Mouse (Mus musculus) CH12F3 (cell line): ENCODE data around the gene Gmpr.

ENCODE experiments used
- in situ Hi-C: fragments of 300-500 bp; cut with MboI; formaldehyde crosslinking; loops from 2 replicates; pipeline ENCODE4 v1.14.3; 2020; ENCODE audit warnings: low sequenced_read_pairs

Gmpr gene

GRCm38 (mm10) chr13:45538091-45538490, 30.8 kb downstream of the Gmpr start:
- in situ Hi-C loops = loop anchor here (25.0 kb wide), 1 partner anchor 1099 kb away; no protein-coding TSS in a partner anchor

GRCm38 (mm10) chr13:45538532-45539204, 31.4 kb downstream of the Gmpr start:
- in situ Hi-C loops = loop anchor here (25.0 kb wide), 1 partner anchor 1099 kb away; no protein-coding TSS in a partner anchor

DNA sequence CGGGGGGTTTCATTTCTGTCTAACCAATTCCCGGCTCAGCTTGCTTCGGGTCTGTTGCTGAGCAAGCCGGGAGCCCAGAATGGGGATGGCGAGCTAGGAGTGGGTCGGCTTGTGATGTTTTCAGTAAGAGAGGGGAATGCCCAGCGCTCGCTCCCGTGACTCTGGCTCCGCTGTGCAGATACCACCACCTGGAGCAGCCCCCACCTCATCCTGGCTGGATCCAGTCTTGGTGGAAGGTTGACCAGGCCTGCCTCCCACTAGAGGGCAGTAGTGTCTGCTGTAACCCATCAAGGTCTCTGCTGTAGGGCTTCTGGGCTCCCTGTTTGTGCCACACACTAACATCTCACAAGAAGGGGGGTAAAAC, 31.9 kb downstream of the Gmpr start:
- in situ Hi-C loops = loop anchor here (25.0 kb wide), 1 partner anchor 1098 kb away; no protein-coding TSS in a partner anchor

DNA sequence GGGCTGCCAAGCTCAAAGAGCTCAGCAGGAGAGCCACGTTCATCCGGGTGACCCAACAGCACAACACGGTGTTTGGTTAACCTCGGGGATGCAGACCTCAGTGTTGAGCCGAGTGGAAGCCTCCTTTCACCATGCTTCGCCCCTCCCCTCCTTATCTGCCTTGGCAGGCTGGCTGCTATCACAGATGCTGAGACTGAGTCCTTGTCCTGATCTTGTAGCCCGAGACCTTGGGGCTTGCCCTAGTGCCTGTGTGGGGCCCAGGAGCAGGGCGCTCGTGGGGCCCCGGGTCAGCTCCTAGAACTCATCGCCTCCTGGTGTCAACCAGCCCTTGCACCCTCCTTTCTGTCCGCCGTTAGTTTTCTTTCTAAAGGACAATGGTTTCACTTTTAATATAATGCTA, 38.7 kb downstream of the Gmpr start:
- in situ Hi-C loops = loop anchor here (10.0 to 25.0 kb wide), 2 partner anchors 709 to 1091 kb away; no protein-coding TSS in a partner anchor

- in situ Hi-C loops = loop anchor here (10.0 to 25.0 kb wide), 2 partner anchors 708 to 1090 kb away; no protein-coding TSS in a partner anchor
Measured at GRCm38 (mm10) chr13:45546946-45547345, 39.7 kb downstream of the Gmpr start.

GRCm38 (mm10) chr13:45547549-45547948, 40.3 kb downstream of the Gmpr start:
- in situ Hi-C loops = loop anchor here (10.0 to 25.0 kb wide), 2 partner anchors 707 to 1090 kb away; no protein-coding TSS in a partner anchor

DNA sequence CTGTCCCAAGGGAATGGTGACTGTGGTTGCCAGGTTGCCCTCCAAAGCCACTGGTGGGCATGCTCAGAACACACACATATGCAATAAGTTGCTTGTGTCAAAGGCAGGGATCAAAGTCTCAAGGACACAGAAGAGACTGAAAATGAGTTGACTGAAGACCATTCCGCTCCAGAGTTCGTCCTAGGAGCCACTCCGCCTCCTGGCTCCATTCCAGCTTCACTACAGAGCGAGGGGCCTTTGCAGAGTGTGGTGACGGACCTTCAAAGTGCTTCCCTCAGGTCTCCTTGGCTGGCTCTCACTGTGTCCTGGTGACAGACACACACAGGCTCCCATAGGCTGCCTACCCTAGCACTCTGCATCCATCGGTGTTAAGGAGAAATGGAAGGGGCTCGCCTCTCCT, 46.4 kb downstream of the Gmpr start:
- in situ Hi-C loops = no loop called here

- in situ Hi-C loops = no loop called here
Measured at GRCm38 (mm10) chr13:45558367-45558766, 51.1 kb downstream of the Gmpr start.

DNA sequence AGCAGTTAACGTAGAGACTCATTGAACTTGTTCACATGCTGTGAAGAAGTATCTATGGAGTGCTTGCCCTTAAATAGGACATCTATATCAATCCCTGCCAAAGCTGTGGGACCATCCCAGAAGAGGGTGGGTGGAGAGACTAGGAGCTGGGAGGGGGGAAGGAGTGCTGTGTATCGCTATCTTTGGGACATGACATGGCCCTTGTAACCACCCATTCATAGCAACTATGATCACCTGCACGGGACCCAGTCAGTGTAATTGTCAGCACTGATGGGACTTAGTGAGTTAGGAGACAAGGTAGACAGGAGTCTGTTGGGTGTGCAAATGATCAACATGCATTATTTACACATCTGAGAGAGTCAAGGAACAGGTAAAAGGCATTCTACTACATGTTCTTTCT, 52.0 kb downstream of the Gmpr start:
- in situ Hi-C loops = no loop called here

DNA sequence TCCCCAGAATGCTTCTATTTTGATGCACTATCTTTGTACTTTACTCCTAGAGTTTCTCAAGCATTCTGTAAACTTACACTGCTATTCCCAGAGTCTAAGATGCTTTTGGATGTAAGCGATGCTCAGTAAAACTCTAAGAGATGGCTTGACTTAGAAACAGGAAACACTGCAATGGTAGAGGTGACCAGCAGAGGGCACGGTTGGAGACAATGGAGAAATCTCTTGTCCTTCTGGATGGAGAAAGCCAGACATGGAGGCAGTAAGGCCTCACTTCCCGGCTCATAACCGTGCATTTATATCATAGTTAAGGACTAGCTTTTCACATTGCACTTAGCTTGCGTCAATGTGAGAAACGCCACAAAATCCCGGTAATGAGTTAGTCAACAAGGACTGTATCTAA, 53.3 kb downstream of the Gmpr start:
- in situ Hi-C loops = no loop called here

GRCm38 (mm10) chr13:45562011-45562410, 54.8 kb downstream of the Gmpr start:
- in situ Hi-C loops = no loop called here

- in situ Hi-C loops = no loop called here
Measured at GRCm38 (mm10) chr13:45564946-45565345, 57.7 kb downstream of the Gmpr start.

GRCm38 (mm10) chr13:45569932-45570331, 62.7 kb downstream of the Gmpr start:
- in situ Hi-C loops = no loop called here

DNA sequence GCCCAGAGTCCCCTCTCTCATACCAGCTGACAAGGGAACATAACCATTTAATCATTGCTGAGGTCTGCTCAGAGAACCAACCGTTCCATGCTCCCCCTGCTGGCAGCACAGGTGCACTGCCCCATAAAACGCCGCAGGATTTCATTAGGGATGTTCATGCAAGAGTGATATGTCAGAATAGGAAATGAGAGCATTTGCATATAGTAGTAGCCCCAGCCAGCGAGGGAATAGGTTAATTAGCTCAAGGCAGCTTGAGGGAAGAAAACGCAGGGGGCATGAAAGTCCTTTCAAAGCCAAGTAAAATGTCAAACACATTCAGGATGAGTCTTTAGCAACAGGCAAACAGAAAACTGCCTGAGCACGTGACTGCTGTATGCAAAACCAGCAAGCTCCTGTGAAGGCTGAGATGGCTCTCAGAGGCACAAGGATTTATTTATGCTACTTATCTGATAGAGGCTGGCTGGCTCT, 64.6 kb downstream of the Gmpr start:
- in situ Hi-C loops = no loop called here

DNA sequence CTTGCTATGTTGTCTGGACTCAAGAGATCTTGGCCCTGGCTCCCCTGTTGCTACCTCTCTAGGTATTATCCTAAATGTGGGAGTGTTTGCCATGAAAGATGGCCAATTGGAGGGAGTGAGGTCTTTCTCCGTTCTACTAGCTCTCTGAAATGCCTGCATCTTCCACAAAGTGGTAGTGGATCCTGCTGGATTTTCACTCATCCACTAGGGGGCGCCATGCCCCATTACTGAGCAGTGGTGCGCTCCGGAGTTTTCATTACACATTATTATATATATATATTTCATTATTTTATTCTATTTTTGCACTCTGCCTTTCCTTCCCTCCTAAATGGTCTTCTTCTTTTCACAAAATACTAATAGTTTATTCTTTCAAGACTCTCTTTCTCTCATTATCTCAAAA, 65.5 kb downstream of the Gmpr start:
- in situ Hi-C loops = no loop called here

DNA sequence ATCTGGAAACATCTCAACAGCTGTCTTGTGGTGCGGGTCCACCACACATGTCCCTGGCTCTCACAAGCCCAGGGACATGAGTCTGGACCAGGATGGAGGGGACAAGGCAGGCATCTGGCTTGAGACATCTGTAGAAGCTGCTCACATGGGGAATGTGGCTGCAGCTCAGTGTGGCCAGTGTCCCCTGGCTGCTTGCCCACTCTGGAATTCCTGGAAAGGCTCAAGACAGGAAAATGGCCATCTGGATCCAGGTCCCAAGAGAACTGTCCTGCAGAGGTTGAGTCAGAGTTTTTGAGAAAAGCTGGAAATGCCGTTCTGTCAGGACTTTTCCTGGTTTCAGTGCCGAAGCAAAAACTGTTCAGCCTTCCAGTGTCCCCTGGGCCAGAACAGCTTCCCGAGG, 68.9 kb downstream of the Gmpr start:
- in situ Hi-C loops = no loop called here

DNA sequence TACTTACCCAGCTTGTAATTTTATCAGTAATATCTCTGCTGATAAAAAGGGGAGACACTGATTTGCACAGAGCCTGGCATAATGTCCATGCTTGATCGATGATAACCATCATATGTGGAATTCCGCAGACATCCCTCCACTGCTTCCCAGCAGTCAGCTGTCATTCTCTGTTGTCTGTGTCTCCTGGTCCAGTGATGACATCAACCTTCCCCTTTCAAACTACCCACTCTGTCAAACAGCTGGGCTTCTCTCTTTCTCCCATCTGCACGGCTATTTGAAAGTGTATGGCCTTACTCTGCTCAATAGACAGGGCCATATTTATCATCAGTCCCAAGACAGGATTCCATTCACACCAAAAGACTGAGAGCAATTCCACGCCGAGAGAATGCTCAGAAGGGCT, 70.1 kb downstream of the Gmpr start:
- in situ Hi-C loops = no loop called here

GRCm38 (mm10) chr13:45577784-45578183, 70.5 kb downstream of the Gmpr start:
- in situ Hi-C loops = no loop called here

GRCm38 (mm10) chr13:45579751-45580150, 72.5 kb downstream of the Gmpr start:
- in situ Hi-C loops = no loop called here

GRCm38 (mm10) chr13:45582294-45582693, 75.0 kb downstream of the Gmpr start:
- in situ Hi-C loops = no loop called here

- in situ Hi-C loops = no loop called here
Measured at GRCm38 (mm10) chr13:45583061-45583460, 75.8 kb downstream of the Gmpr start.

DNA sequence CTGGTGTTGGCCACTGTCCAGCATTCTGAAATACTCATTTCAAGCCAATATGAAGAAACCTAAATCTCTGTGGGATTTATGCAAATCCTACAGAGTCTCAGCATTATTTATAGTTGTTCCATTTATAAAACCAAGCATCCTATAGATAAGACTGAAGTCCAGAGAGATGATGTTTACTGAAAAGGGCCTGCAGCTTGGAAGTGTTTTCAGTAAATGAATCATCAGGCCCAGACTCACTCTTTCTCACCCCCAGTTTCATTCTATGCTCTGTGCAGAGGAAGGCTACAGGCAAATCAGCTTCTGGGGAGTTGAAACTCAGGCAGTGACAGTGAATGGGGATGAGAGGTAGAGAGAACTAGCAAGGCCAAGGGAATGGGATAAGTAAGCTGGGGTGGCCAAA, 83.7 kb downstream of the Gmpr start:
- in situ Hi-C loops = no loop called here

DNA sequence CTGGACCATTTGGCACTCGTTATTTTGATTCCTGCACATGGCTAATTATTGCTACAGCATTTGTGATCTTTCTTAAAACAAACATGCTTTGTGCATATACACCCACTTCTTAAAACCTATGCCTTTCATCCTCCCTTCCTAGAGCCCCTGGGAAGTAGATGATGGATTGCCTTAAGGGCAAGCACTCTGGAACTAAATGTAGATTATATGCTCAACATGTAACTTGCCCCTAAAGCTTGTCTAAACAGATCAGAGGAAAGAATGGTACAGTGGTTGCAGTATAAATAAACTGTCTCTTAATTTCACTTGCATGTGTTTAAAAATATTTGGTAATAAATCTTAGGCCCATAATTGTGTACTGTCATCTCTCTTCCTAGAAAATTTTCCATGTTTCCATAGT, 86.7 kb downstream of the Gmpr start:
- in situ Hi-C loops = no loop called here
